Mouse (Mus musculus) liver, embryonic 13.5 days (tissue): ENCODE results near the gene Slc35e2. TPM values are rescaled to one million over a fixed set of nuclear protein-coding genes. Genes with fewer than 3 reads are reported as not detected.

Experiments
- ATAC-seq: fragments of 200-750 bp; cut with Nextera tagmentation; 2 replicates; pipeline ENCODE4 v1.8.0; 2017; ENCODE audit warnings: low read depth, mild to moderate bottlenecking, moderate number of reproducible peaks, moderate library complexity
- DNase-seq: peaks from one replicate; pipeline ENCODE4 v3.0.0; 2022
- H3K27ac ChIP-seq: fragments of 300-500 bp; sonication (generic); 2 replicates; pipeline ENCODE4 v1.5.1; 2015; ENCODE audit warnings: moderate library complexity, mild to moderate bottlenecking, inconsistent platforms
- H3K27me3 ChIP-seq: fragments of 300-500 bp; sonication (generic); 2 replicates; pipeline ENCODE4 v1.6.1; 2015; ENCODE audit warnings: mild to moderate bottlenecking, inconsistent platforms
- H3K36me3 ChIP-seq: fragments of 300-500 bp; sonication (generic); 2 replicates; pipeline ENCODE4 v1.6.1; 2015; ENCODE audit warnings: mild to moderate bottlenecking, inconsistent platforms
- H3K4me1 ChIP-seq: fragments of 300-500 bp; sonication (generic); replicated peaks from 2 replicates; pipeline ENCODE4 v1.6.1; 2015; ENCODE audit warnings: inconsistent platforms
- H3K4me2 ChIP-seq: fragments of 300-500 bp; sonication (generic); 2 replicates; pipeline ENCODE4 v1.6.1; 2015; ENCODE audit warnings: inconsistent platforms, mild to moderate bottlenecking, moderate library complexity
- H3K4me3 ChIP-seq: fragments of 300-500 bp; sonication (generic); replicated peaks from 2 replicates; pipeline ENCODE4 v1.5.1; 2015; ENCODE audit warnings: mild to moderate bottlenecking, inconsistent platforms
- H3K9ac ChIP-seq: fragments of 300-500 bp; sonication (generic); 2 replicates; pipeline ENCODE4 v1.6.1; 2015; ENCODE audit warnings: mild to moderate bottlenecking, inconsistent platforms
- H3K9me3 ChIP-seq: fragments of 300-500 bp; sonication (generic); replicated peaks from 2 replicates; pipeline ENCODE4 v1.6.1; 2016; ENCODE audit warnings: inconsistent platforms
- WGBS: fragments of 180-500 bp; shearing (Covaris S2); methylation state at CpG from one replicate; pipeline ENCODE4 v1.1.7; 2015; ENCODE audit not compliant: insufficient replicate concordance; 5-methylcytosine and 5-hydroxymethylcytosine counted together
- polyA plus RNA-seq: library from polyadenylated mRNA; unstranded; fragments of >200 nt; fragmentation: Nextera tagmentation; extraction: Ambion mirVana; gene quantifications from 2 replicates; pipeline ENCODE4 v1.2.1, GENCODE M21; 2015

Gene Slc35e2
- polyA plus RNA-seq, 1 experiment from 2014 or later: 4.4 TPM

GRCm38 (mm10) chr4:155599901-155600825 lies 1.1 kb upstream of the Slc35e2 start:
- Histone ChIP-seq H3K27me3 (no peaks in the 10 kb centered on the region), H3K27ac (peak overlapping the region; percentile 96), H3K9me3 (no peaks in the 10 kb centered on the region), H3K36me3 (peaks cover 11% of the 10 kb centered on the region; the same call in 1 of the 2 replicates), H3K4me1 (peaks cover 78% of the 10 kb centered on the region), H3K9ac (peak overlapping the region; percentile 70), H3K4me3 (peak overlapping the region; percentile 97), H3K4me2 (peak overlapping the region; percentile 96)
- 62% methylated on average over 11 of the region's 11 CpGs for WGBS
- DNase-seq (no peak), ATAC-seq (no peak)

- Histone ChIP-seq H3K27ac (peak overlapping the region; percentile 96), H3K9ac (peak overlapping the region; percentile 94), H3K36me3 (peaks cover 18% of the 10 kb centered on the region; the same call in 1 of the 2 replicates), H3K4me3 (peak overlapping the region; percentile 97), H3K4me2 (peak overlapping the region; percentile 96), H3K9me3 (no peaks in the 10 kb centered on the region), H3K4me1 (peaks cover 72% of the 10 kb centered on the region), H3K27me3 (no peaks in the 10 kb centered on the region)
- WGBS: 2% methylated on average over 31 of the region's 31 CpGs
- ATAC-seq: peak; percentile 37
- DNase-seq: no peak
Measured at GRCm38 (mm10) chr4:155601997-155602456, 811 bp downstream of the Slc35e2 start.

GRCm38 (mm10) chr4:155602753-155603152 lies 1.5 kb downstream of the Slc35e2 start:
- H3K4me2 ChIP-seq: peak overlapping the region; percentile 96
- peak overlapping the region; percentile 97 for H3K4me3 ChIP-seq
- peak overlapping the region; percentile 94 for H3K9ac ChIP-seq
- 21% methylated on average over 1 of the region's 1 CpGs for WGBS
- H3K27me3 ChIP-seq: no peaks in the 10 kb centered on the region
- H3K36me3 ChIP-seq: peaks cover 21% of the 10 kb centered on the region; the same call in 1 of the 2 replicates
- DNase-seq (no peak), ATAC-seq (0 out of 2 replicates have a peak, but pooled peaks have one; percentile 6)
- H3K27ac ChIP-seq: peak overlapping the region; percentile 96
- H3K4me1 ChIP-seq: peaks cover 73% of the 10 kb centered on the region
- no peaks in the 10 kb centered on the region for H3K9me3 ChIP-seq

- ATAC-seq: no peak
- no peaks in the 10 kb centered on the region for H3K9me3 ChIP-seq
- H3K27ac ChIP-seq: peak overlapping the region; percentile 43
- no peak for DNase-seq
- WGBS: 87% methylated on average over 6 of the region's 6 CpGs
- H3K4me3 ChIP-seq: no peak overlapping the region
- peak overlapping the region; percentile 96; the same call in 1 of the 2 replicates for H3K4me2 ChIP-seq
- no peak overlapping the region for H3K9ac ChIP-seq
- peaks cover 66% of the 10 kb centered on the region for H3K4me1 ChIP-seq
- no peaks in the 10 kb centered on the region for H3K27me3 ChIP-seq
- H3K36me3 ChIP-seq: peaks cover 21% of the 10 kb centered on the region; the same call in 1 of the 2 replicates
Measured at GRCm38 (mm10) chr4:155603801-155604200, 2.6 kb downstream of the Slc35e2 start.

- WGBS: 82% methylated on average over 4 of the region's 4 CpGs
- ATAC-seq (no peak), DNase-seq (no peak)
- no peaks in the 10 kb centered on the region for H3K9me3 ChIP-seq
- H3K4me1 ChIP-seq: peaks cover 57% of the 10 kb centered on the region
- no peak overlapping the region for H3K27ac ChIP-seq
- peaks cover 30% of the 10 kb centered on the region for H3K36me3 ChIP-seq
- no peaks in the 10 kb centered on the region for H3K27me3 ChIP-seq
- no peak overlapping the region for H3K9ac ChIP-seq
- H3K4me3 ChIP-seq: no peak overlapping the region
- H3K4me2 ChIP-seq: no peak overlapping the region
Measured at GRCm38 (mm10) chr4:155605132-155605531, 3.9 kb downstream of the Slc35e2 start.

- Histone ChIP-seq H3K4me2 (no peak overlapping the region), H3K9me3 (no peaks in the 10 kb centered on the region), H3K27me3 (no peaks in the 10 kb centered on the region), H3K4me3 (no peak overlapping the region), H3K4me1 (peaks cover 49% of the 10 kb centered on the region), H3K27ac (no peak overlapping the region), H3K36me3 (peaks cover 45% of the 10 kb centered on the region), H3K9ac (no peak overlapping the region)
- ATAC-seq (no peak), DNase-seq (no peak)
- 74% methylated on average over 2 of the region's 2 CpGs for WGBS
Measured at GRCm38 (mm10) chr4:155606825-155607224, 5.6 kb downstream of the Slc35e2 start.

- no peaks in the 10 kb centered on the region for H3K9me3 ChIP-seq
- H3K4me2 ChIP-seq: no peak overlapping the region
- no peak overlapping the region for H3K27ac ChIP-seq
- H3K36me3 ChIP-seq: peaks cover 73% of the 10 kb centered on the region
- 83% methylated on average over 3 of the region's 3 CpGs for WGBS
- no peak overlapping the region for H3K9ac ChIP-seq
- ATAC-seq: no peak
- H3K4me3 ChIP-seq: no peak overlapping the region
- H3K27me3 ChIP-seq: no peaks in the 10 kb centered on the region
- DNase-seq: no peak
- H3K4me1 ChIP-seq: peaks cover 9% of the 10 kb centered on the region
Measured at GRCm38 (mm10) chr4:155611860-155612259, 10.6 kb downstream of the Slc35e2 start.

- Histone ChIP-seq H3K36me3 (peaks cover 84% of the 10 kb centered on the region), H3K9me3 (no peaks in the 10 kb centered on the region), H3K9ac (no peak overlapping the region), H3K27ac (no peak overlapping the region), H3K4me2 (no peak overlapping the region), H3K27me3 (no peaks in the 10 kb centered on the region), H3K4me3 (no peak overlapping the region), H3K4me1 (peaks cover 9% of the 10 kb centered on the region)
- WGBS: 85% methylated on average over 3 of the region's 3 CpGs
- DNase-seq (no peak), ATAC-seq (no peak)
Measured at GRCm38 (mm10) chr4:155613264-155613663, 12.0 kb downstream of the Slc35e2 start.

- no peak overlapping the region for H3K4me3 ChIP-seq
- no peaks in the 10 kb centered on the region for H3K27me3 ChIP-seq
- WGBS: 47% methylated on average over 5 of the region's 5 CpGs
- ATAC-seq: peak; percentile 73
- H3K9ac ChIP-seq: no peak overlapping the region
- DNase-seq: no peak
- H3K4me2 ChIP-seq: no peak overlapping the region
- H3K36me3 ChIP-seq: peaks cover 81% of the 10 kb centered on the region
- H3K4me1 ChIP-seq: peaks cover 19% of the 10 kb centered on the region
- no peaks in the 10 kb centered on the region for H3K9me3 ChIP-seq
- H3K27ac ChIP-seq: no peak overlapping the region
Measured at GRCm38 (mm10) chr4:155618321-155618720, 17.1 kb downstream of the Slc35e2 start.

GRCm38 (mm10) chr4:155624338-155625291 lies 23.4 kb downstream of the Slc35e2 start, which contains the start of gene Cdk11b:
Gene Cdk11b, plus strand, starts transcription at chr4:155624854.
- DNase-seq: peak; percentile 94
- ATAC-seq: peak; percentile 100
- under 1% methylated on average over 84 of the region's 84 CpGs for WGBS

GRCm38 (mm10) chr4:155630267-155630666 lies 29.1 kb downstream of the Slc35e2 start:
- no peak overlapping the region for H3K27ac ChIP-seq
- H3K36me3 ChIP-seq: peaks cover 76% of the 10 kb centered on the region
- H3K4me2 ChIP-seq: no peak overlapping the region
- ATAC-seq: no peak
- 68% methylated on average over 6 of the region's 6 CpGs for WGBS
- H3K4me1 ChIP-seq: peaks cover 9% of the 10 kb centered on the region
- DNase-seq: no peak
- H3K27me3 ChIP-seq: no peaks in the 10 kb centered on the region
- no peak overlapping the region for H3K9ac ChIP-seq
- H3K9me3 ChIP-seq: no peaks in the 10 kb centered on the region
- no peak overlapping the region for H3K4me3 ChIP-seq

More at GRCm38 (mm10) chr4:155624338-155625291, 23.4 kb downstream of the Slc35e2 start, which contains the start of gene Cdk11b:
- peaks cover 22% of the 10 kb centered on the region for H3K4me1 ChIP-seq
- no peaks in the 10 kb centered on the region for H3K27me3 ChIP-seq
- peak within 1 kb of the TSS; percentile 95 for H3K27ac ChIP-seq
- H3K4me3 ChIP-seq: peak within 1 kb of the TSS; percentile 89
- peaks cover 53% of the 10 kb centered on the region for H3K36me3 ChIP-seq
- peak within 1 kb of the TSS; percentile 90 for H3K9ac ChIP-seq
- peak within 1 kb of the TSS; percentile 84 for H3K4me2 ChIP-seq
- no peaks in the 10 kb centered on the region for H3K9me3 ChIP-seq
